Mouse (Mus musculus) c-Kit-negative CD71-positive TER-119-positive erythroid progenitor cells, embryonic 14.5 days (primary cell): ENCODE measurements around the gene Nhlrc4.
A peak's percentile ranks its signal among the peaks of the same experiment; 100 is the strongest.

ENCODE experiments used
- DNase-seq: peaks from one replicate; pipeline ENCODE4 v3.0.0-alpha.2; 2013; ENCODE audit warnings: low read depth, low spot score

Nhlrc4 gene

GRCm38 (mm10) chr17:25925348-25925747 lies 19.4 kb downstream of the Nhlrc4 start:
- no peak for DNase-seq

GRCm38 (mm10) chr17:25922120-25922519 lies 22.6 kb downstream of the Nhlrc4 start:
- no peak for DNase-seq

- peak; percentile 98 for DNase-seq
Measured at GRCm38 (mm10) chr17:25919786-25920642, 24.7 kb downstream of the Nhlrc4 start.

GRCm38 (mm10) chr17:25919144-25919785 lies 25.5 kb downstream of the Nhlrc4 start, which contains the start of gene Rab40c:
Rab40c (minus strand) TSS chr17:25919727.
- no peak for DNase-seq

GRCm38 (mm10) chr17:25918037-25918750 lies 26.6 kb downstream of the Nhlrc4 start:
- DNase-seq: no peak

GRCm38 (mm10) chr17:25916931-25917647 lies 27.7 kb downstream of the Nhlrc4 start:
- no peak for DNase-seq

- DNase-seq: no peak
Measured at GRCm38 (mm10) chr17:25914295-25914694, 30.5 kb downstream of the Nhlrc4 start.

- no peak for DNase-seq
Measured at GRCm38 (mm10) chr17:25913877-25914275, 30.9 kb downstream of the Nhlrc4 start.

- no peak for DNase-seq
Measured at GRCm38 (mm10) chr17:25913186-25913876, 31.4 kb downstream of the Nhlrc4 start.

- DNase-seq: no peak
Measured at GRCm38 (mm10) chr17:25911816-25912215, 32.9 kb downstream of the Nhlrc4 start.

GRCm38 (mm10) chr17:25907640-25908039 lies 37.1 kb downstream of the Nhlrc4 start:
- DNase-seq: no peak

- DNase-seq: no peak
Measured at GRCm38 (mm10) chr17:25903061-25903460, 41.7 kb downstream of the Nhlrc4 start.

GRCm38 (mm10) chr17:25900193-25900592 lies 44.6 kb downstream of the Nhlrc4 start:
- no peak for DNase-seq

GRCm38 (mm10) chr17:25895891-25896290 lies 48.9 kb downstream of the Nhlrc4 start:
- no peak for DNase-seq

- no peak for DNase-seq
Measured at GRCm38 (mm10) chr17:25895415-25895814, 49.3 kb downstream of the Nhlrc4 start.

- DNase-seq: peak; percentile 44
Measured at GRCm38 (mm10) chr17:25893975-25894617, 50.7 kb downstream of the Nhlrc4 start.
